Mouse (Mus musculus) CD4-positive, CD25-positive, alpha-beta regulatory T cell, adult 2 months (primary cell): ENCODE measurements around the gene Defb18.
"Not testable (repeated sequence)": the region's sequence is repeated elsewhere in the genome, so short reads cannot be mapped to it uniquely, and the experiment has no call there.

Source experiments
- DNase-seq: peaks from one replicate; pipeline ENCODE4 v3.0.0-alpha.2; 2012; ENCODE audit warnings: low read depth, low spot score

Defb18 gene

GRCm38 (mm10) chr1:18237343-18237742 lies at the start of gene Defb18:
Defb18 (minus strand) TSS chr1:18237443.
- DNase-seq: no peak

- no peak for DNase-seq
Measured at GRCm38 (mm10) chr1:18271095-18271494, 33.9 kb upstream of the Defb18 start.

- DNase-seq: no peak
Measured at GRCm38 (mm10) chr1:18268845-18269244, 31.6 kb upstream of the Defb18 start.

GRCm38 (mm10) chr1:18265038-18265437 lies 27.8 kb upstream of the Defb18 start, which contains the start of gene Defb41:
Defb41 (minus strand) TSS chr1:18265138.
- no peak for DNase-seq

- not testable (repeated sequence) for DNase-seq
Measured at GRCm38 (mm10) chr1:18245801-18246580, 8.7 kb upstream of the Defb18 start.

- no peak for DNase-seq
Measured at GRCm38 (mm10) chr1:18223385-18223945, 13.8 kb downstream of the Defb18 start.

- no peak for DNase-seq
Measured at GRCm38 (mm10) chr1:18191719-18192118, 45.5 kb downstream of the Defb18 start.

GRCm38 (mm10) chr1:18190714-18191712 lies 46.2 kb downstream of the Defb18 start:
- DNase-seq: no peak
